Mouse (Mus musculus) megakaryocyte, embryonic 14.5 days (primary cell): ENCODE results near the gene Myt1l.

ENCODE experiments used
- FLI1 ChIP-seq: IDR thresholded peaks from 2 replicates; pipeline ENCODE4 v1.6.1; 2012; ENCODE audit warnings: low read length, inconsistent platforms, mixed read lengths
- GATA1 ChIP-seq: IDR thresholded peaks from 3 replicates; pipeline ENCODE4 v1.6.1; 2012; ENCODE audit warnings: mixed read lengths, low read length, inconsistent platforms, borderline replicate concordance

GRCm38 (mm10) chr12:29621530-29621929, 93.3 kb downstream of the Myt1l start:
- TF ChIP-seq FLI1 (no peak), GATA1 (no peak)
